In genomic region chr12:75478596-75478995, GRCm38 (mm10) we compare ENCODE assay signal across 21 mouse cellular contexts.
A peak's percentile ranks its signal among the peaks of the same experiment; 100 is the strongest.
DNase-seq lines count a peak whose midpoint lies in the region; ATAC-seq and TF ChIP-seq lines count a peak whose summit lies in the region.
"Had no signal": no experiment of that assay in that cellular context is flagged by ENCODE, and none has a peak within 500 bp of the region (broad histone marks: within the 10 kb centered on the region; RNA-seq: fewer than 3 reads in every experiment).

No protein-coding gene starts in this region.

- TF ChIP-seq POLR2A in cerebellum, adult 2 months (IDR thresholded peaks at IDR 0.05; ENCODE audit: borderline replicate concordance, insufficient read depth, low read length) = no peak
- TF ChIP-seq POLR2A in liver, adult 2 months (IDR thresholded peaks at IDR 0.05; ENCODE audit: extremely low read depth, insufficient read depth, low read length) = no peak

- no peak for ATAC-seq in heart, embryonic 12.5 days (ENCODE audit: insufficient number of reproducible peaks, low FRiP score)
- ATAC-seq: CD4-positive, CD25-positive, alpha-beta regulatory T cell, adult 4 months; forebrain, embryonic 15.5 days; hindbrain, embryonic 16.5 days; inflammation-experienced regulatory T-cells, adult 6 months had no signal

- H3K27ac ChIP-seq in cerebellum, adult 2 months (ENCODE audit: insufficient read depth, low read length) = peak overlapping the region; percentile 39; the same call in 1 of the 2 replicates
- H3K27ac ChIP-seq in heart, embryonic 12.5 days (ENCODE audit: poor library complexity, severe bottlenecking) = peak overlapping the region; percentile 38; the same call in 1 of the 2 replicates
- H3K27ac ChIP-seq in liver, adult 2 months (replicated peaks; ENCODE audit: insufficient read depth, low read depth, low read length) = peak overlapping the region; percentile 28
- H3K27ac ChIP-seq: embryonic facial prominence, embryonic 10.5 days; forebrain, embryonic 15.5 days; gastrocnemius, adult 2 months; hindbrain, embryonic 12.5 days had no signal

- DNase-seq in cerebellum, adult 2 months = no peak
- no peak for DNase-seq in cerebellum, adult 9-10 months
- DNase-seq in heart, postnatal 36 days = no peak
- DNase-seq in liver, adult 2 months (ENCODE audit: extremely low read depth, low read depth, low spot score) = no peak
- no peak for DNase-seq in liver
- peak; percentile 24 for DNase-seq in fibroblast of lung, adult 2 months (ENCODE audit: low read depth)
- DNase-seq: adrenal gland, postnatal 10 days; B cell, adult 2 months; cerebellum, adult 11-12 months; gastrocnemius, adult 2 months; gastrocnemius, postnatal 25 days; heart, postnatal 4 days had no signal

- intact Hi-C loops in heart, postnatal 36 days (cut with DNase I) = no loop called here

- peaks cover 8% of the 10 kb centered on the region; the same call in 1 of the 2 replicates for H3K36me3 ChIP-seq in heart, embryonic 12.5 days
- peaks cover 6% of the 10 kb centered on the region; the same call in 1 of the 2 replicates for H3K36me3 ChIP-seq in liver, adult 2 months (ENCODE audit: control insufficient read depth, insufficient read depth, low read length)
- H3K36me3 ChIP-seq: forebrain, embryonic 15.5 days had no signal

- no peaks in the 10 kb centered on the region for H3K27me3 ChIP-seq in cerebellum, adult 2 months (ENCODE audit: control insufficient read depth, insufficient read depth, low read length)
- H3K27me3 ChIP-seq in heart, embryonic 12.5 days (replicated peaks) = no peaks in the 10 kb centered on the region
- no peaks in the 10 kb centered on the region for H3K27me3 ChIP-seq in liver, adult 2 months (ENCODE audit: control insufficient read depth, insufficient read depth, low read length)
- H3K27me3 ChIP-seq: forebrain, embryonic 15.5 days; hindbrain, embryonic 12.5 days had no signal

- no peak overlapping the region for H3K4me3 ChIP-seq in cerebellum, adult 2 months (replicated peaks; ENCODE audit: insufficient read depth, low read depth, low read length)
- H3K4me3 ChIP-seq in heart, embryonic 12.5 days = no peak overlapping the region
- H3K4me3 ChIP-seq in liver, adult 2 months (ENCODE audit: insufficient read depth, low read depth, low read length) = no peak overlapping the region
- H3K4me3 ChIP-seq: embryonic facial prominence, embryonic 10.5 days; forebrain, embryonic 15.5 days; gastrocnemius, adult 2 months; hindbrain, embryonic 12.5 days had no signal

- no peaks in the 10 kb centered on the region for H3K9me3 ChIP-seq in heart, embryonic 12.5 days (replicated peaks)
- H3K9me3 ChIP-seq: embryonic facial prominence, embryonic 10.5 days; forebrain, embryonic 15.5 days; G1E; hindbrain, embryonic 12.5 days had no signal

- H3K4me1 ChIP-seq in cerebellum, adult 2 months (ENCODE audit: control insufficient read depth, insufficient read depth, low read length) = peaks cover 10% of the 10 kb centered on the region; the same call in 1 of the 2 replicates
- peaks cover 17% of the 10 kb centered on the region for H3K4me1 ChIP-seq in heart, embryonic 12.5 days (replicated peaks)
- peaks cover 47% of the 10 kb centered on the region for H3K4me1 ChIP-seq in liver, adult 2 months (ENCODE audit: control insufficient read depth, insufficient read depth, low read length)

- no peak overlapping the region for H3K9ac ChIP-seq in heart, embryonic 12.5 days
- H3K9ac ChIP-seq in liver, adult 2 months (ENCODE audit: low read depth, low read length) = no peak overlapping the region
- H3K9ac ChIP-seq: forebrain, embryonic 15.5 days; hindbrain, embryonic 12.5 days had no signal

- no peak for TF ChIP-seq CTCF in cerebellum, adult 2 months (IDR thresholded peaks at IDR 0.05; ENCODE audit: borderline replicate concordance, insufficient read depth, low read depth, low read length)
- no peak for TF ChIP-seq CTCF in liver, adult 2 months (IDR thresholded peaks at IDR 0.05; ENCODE audit: low read depth, low read length)

- H3K4me2 ChIP-seq in heart, embryonic 12.5 days = no peak overlapping the region
- H3K4me2 ChIP-seq: forebrain, embryonic 15.5 days; heart, embryonic 11.5 days; hindbrain, embryonic 12.5 days had no signal

- H3K79me2 ChIP-seq in liver, adult 2 months (ENCODE audit: control insufficient read depth, insufficient read depth, low read length) = peaks cover 47% of the 10 kb centered on the region

- WGBS in cerebellum, adult 2 months = 67% methylated on average over 3 of the region's 3 CpGs
- 89% methylated on average over 3 of the region's 3 CpGs for WGBS in heart, embryonic 12.5 days
- 50% methylated on average over 3 of the region's 3 CpGs for WGBS in liver, adult 2 months
